Mouse (Mus musculus) limb, embryonic 14.5 days (tissue): ENCODE measurements at regions not wholly inside any gene's neighbourhood (a gene's known extent, or its start where the extent isn't known, plus 50 kb on each side); places are given as distances from the start of the nearest gene placed in this dataset.

Experiments
- ATAC-seq: fragments of 200-750 bp; cut with Nextera tagmentation; 2 replicates; pipeline ENCODE4 v1.8.0; 2017; ENCODE audit warnings: low read depth, moderate number of reproducible peaks, moderate TSS enrichment; ENCODE audit not compliant: low FRiP score
- DNase-seq: peaks from one replicate; pipeline ENCODE4 v3.0.0-alpha.2; 2015; ENCODE audit warnings: low spot score
- H3K27ac ChIP-seq: fragments of 300-500 bp; sonication (generic); replicated peaks from 2 replicates; pipeline ENCODE4 v1.5.1; 2014; ENCODE audit warnings: low read depth, mild to moderate bottlenecking, low read length, moderate library complexity, mixed read lengths
- H3K27me3 ChIP-seq: fragments of 300-500 bp; sonication (generic); 2 replicates; pipeline ENCODE4 v1.6.1; 2014; ENCODE audit warnings: low read length, mixed read lengths; ENCODE audit not compliant: control insufficient read depth, insufficient read depth
- H3K36me3 ChIP-seq: fragments of 300-500 bp; sonication (generic); 2 replicates; pipeline ENCODE4 v1.6.1; 2014; ENCODE audit warnings: mild to moderate bottlenecking, low read length, moderate library complexity, mixed read lengths; ENCODE audit not compliant: control insufficient read depth, insufficient read depth
- H3K4me1 ChIP-seq: fragments of 300-500 bp; sonication (generic); 2 replicates; pipeline ENCODE4 v1.6.1; 2014; ENCODE audit warnings: antibody characterized with exemption, low read length, mixed read lengths; ENCODE audit not compliant: control insufficient read depth, insufficient read depth
- H3K4me2 ChIP-seq: fragments of 300-500 bp; sonication (generic); replicated peaks from 2 replicates; pipeline ENCODE4 v1.6.1; 2014; ENCODE audit warnings: low read depth, mild to moderate bottlenecking, low read length, moderate library complexity; ENCODE audit not compliant: severe bottlenecking
- H3K4me3 ChIP-seq: fragments of 300-500 bp; sonication (generic); replicated peaks from 2 replicates; pipeline ENCODE4 v1.5.1; 2014; ENCODE audit warnings: low read length
- H3K9ac ChIP-seq: fragments of 300-500 bp; sonication (generic); 2 replicates; pipeline ENCODE4 v1.6.1; 2014; ENCODE audit warnings: mild to moderate bottlenecking, low read depth, low read length, moderate library complexity; ENCODE audit not compliant: severe bottlenecking
- H3K9me3 ChIP-seq: fragments of 300-500 bp; sonication (generic); 2 replicates; pipeline ENCODE4 v1.6.1; 2016; ENCODE audit warnings: low read length; ENCODE audit not compliant: control insufficient read depth
- POLR2A ChIP-seq: fragments of 200-500 bp; IDR thresholded peaks from 2 replicates; pipeline ENCODE4 v1.8.0; 2012; ENCODE audit warnings: inconsistent platforms, mild to moderate bottlenecking, moderate library complexity, borderline replicate concordance; ENCODE audit not compliant: insufficient read depth, insufficient read length; ENCODE audit errors: extremely low read depth
- WGBS: fragments of 180-500 bp; shearing (Covaris S2); extraction: QIAGEN DNeasy Blood & Tissue Kit; methylation state at CpG from one replicate; pipeline ENCODE4 v1.1.7; 2014; 5-methylcytosine and 5-hydroxymethylcytosine counted together

- DNase-seq (no peak), ATAC-seq (no peak)
- no peak for TF ChIP-seq POLR2A
- no peaks in the 10 kb centered on the region for H3K27me3 ChIP-seq
- 77% methylated on average over 6 of the region's 6 CpGs for WGBS
- no peak overlapping the region for H3K9ac ChIP-seq
- no peaks in the 10 kb centered on the region for H3K4me1 ChIP-seq
- H3K27ac ChIP-seq, result no peak overlapping the region
- no peaks in the 10 kb centered on the region for H3K9me3 ChIP-seq
- no peaks in the 10 kb centered on the region for H3K36me3 ChIP-seq
- no peak overlapping the region for H3K4me2 ChIP-seq
- H3K4me3 ChIP-seq, result no peak overlapping the region
These were observed 345.4 kb downstream of the Bcl11a start for GRCm38 (mm10) chr11:24423278-24423677.

GRCm38 (mm10) chr11:24426995-24427883, 349.4 kb downstream of the Bcl11a start:
- no peaks in the 10 kb centered on the region for H3K27me3 ChIP-seq
- no peaks in the 10 kb centered on the region for H3K36me3 ChIP-seq
- no peak for TF ChIP-seq POLR2A
- no peak overlapping the region for H3K4me2 ChIP-seq
- no peak overlapping the region for H3K4me3 ChIP-seq
- no peak overlapping the region for H3K27ac ChIP-seq
- WGBS, result 31% methylated on average over 5 of the region's 5 CpGs
- H3K9ac ChIP-seq, result no peak overlapping the region
- no peak for ATAC-seq
- no peaks in the 10 kb centered on the region for H3K4me1 ChIP-seq
- H3K9me3 ChIP-seq, result no peaks in the 10 kb centered on the region
- DNase-seq, result no peak

- TF ChIP-seq POLR2A, result no peak
- no peak for DNase-seq
These were observed 370.8 kb downstream of the Bcl11a start for GRCm38 (mm10) chr11:24448608-24449007.

GRCm38 (mm10) chr11:24452267-24452666, 374.4 kb downstream of the Bcl11a start:
- WGBS, result 53% methylated on average over 7 of the region's 7 CpGs
- Histone ChIP-seq H3K9me3 (no peaks in the 10 kb centered on the region), H3K4me1 (no peaks in the 10 kb centered on the region), H3K9ac (no peak overlapping the region), H3K4me3 (no peak overlapping the region), H3K4me2 (no peak overlapping the region), H3K27ac (no peak overlapping the region), H3K36me3 (no peaks in the 10 kb centered on the region), H3K27me3 (no peaks in the 10 kb centered on the region)
- DNase-seq (no peak), ATAC-seq (no peak)
- TF ChIP-seq POLR2A, result no peak

More at GRCm38 (mm10) chr11:24448608-24449007, 370.8 kb downstream of the Bcl11a start:
- 100% methylated on average over 1 of the region's 1 CpGs for WGBS
- Histone ChIP-seq H3K27me3 (no peaks in the 10 kb centered on the region), H3K4me1 (no peaks in the 10 kb centered on the region), H3K9ac (no peak overlapping the region), H3K9me3 (no peaks in the 10 kb centered on the region), H3K4me2 (no peak overlapping the region), H3K36me3 (no peaks in the 10 kb centered on the region), H3K27ac (no peak overlapping the region), H3K4me3 (no peak overlapping the region)
- no peak for ATAC-seq

GRCm38 (mm10) chr11:24464642-24465041, 386.8 kb downstream of the Bcl11a start:
- DNase-seq, result no peak
- no peak for ATAC-seq
- WGBS, result 59% methylated on average over 4 of the region's 4 CpGs

GRCm38 (mm10) chr11:24467458-24467857, 389.6 kb downstream of the Bcl11a start:
- Histone ChIP-seq H3K27me3 (no peaks in the 10 kb centered on the region), H3K9ac (no peak overlapping the region), H3K4me1 (no peaks in the 10 kb centered on the region), H3K27ac (no peak overlapping the region), H3K9me3 (no peaks in the 10 kb centered on the region), H3K36me3 (no peaks in the 10 kb centered on the region), H3K4me3 (no peak overlapping the region), H3K4me2 (no peak overlapping the region)
- no peak for ATAC-seq
- no peak for TF ChIP-seq POLR2A
- WGBS, result 90% methylated on average over 8 of the region's 8 CpGs
- DNase-seq, result no peak

More at GRCm38 (mm10) chr11:24464642-24465041, 386.8 kb downstream of the Bcl11a start:
- TF ChIP-seq POLR2A, result no peak
- H3K9ac ChIP-seq, result no peak overlapping the region
- no peak overlapping the region for H3K4me2 ChIP-seq
- H3K36me3 ChIP-seq, result no peaks in the 10 kb centered on the region
- H3K27me3 ChIP-seq, result no peaks in the 10 kb centered on the region
- H3K9me3 ChIP-seq, result no peaks in the 10 kb centered on the region
- no peak overlapping the region for H3K27ac ChIP-seq
- no peaks in the 10 kb centered on the region for H3K4me1 ChIP-seq
- H3K4me3 ChIP-seq, result no peak overlapping the region
